Mouse (Mus musculus): ENCODE data around the gene Micu1. TPM values are rescaled to one million over a fixed set of nuclear protein-coding genes. Genes with fewer than 3 reads are reported as not detected.
A peak's percentile ranks its signal among the peaks of the same experiment; 100 is the strongest.

Micu1 gene
- polyA plus RNA-seq, 1 experiment from 2014 or later: 52.7 TPM

GRCm38 (mm10) chr10:59848079-59848877 lies 146.0 kb downstream of the Micu1 start:
- Histone ChIP-seq H3K27ac (replicated peaks) (no peak overlapping the region), H3K4me1 (peaks cover 12% of the 10 kb centered on the region), H3K9me3 (no peaks in the 10 kb centered on the region), H3K36me3 (replicated peaks) (peaks cover 3% of the 10 kb centered on the region; the same call in 1 of the 2 replicates), H3K4me3 (no peak overlapping the region), H3K27me3 (replicated peaks; ENCODE audit: low read depth, poor library complexity, severe bottlenecking) (no peaks in the 10 kb centered on the region)
- DNase-seq (ENCODE audit: low spot score): no peak
- WGBS: 73% methylated on average over 11 of the region's 11 CpGs

GRCm38 (mm10) chr10:59848953-59849352 lies 146.7 kb downstream of the Micu1 start:
- peaks cover 3% of the 10 kb centered on the region; the same call in 1 of the 2 replicates for H3K36me3 ChIP-seq (replicated peaks)
- no peak for DNase-seq (ENCODE audit: low spot score)
- no peaks in the 10 kb centered on the region for H3K9me3 ChIP-seq
- 54% methylated on average over 9 of the region's 9 CpGs for whole genome bisulfite sequencing
- no peak overlapping the region for H3K27ac ChIP-seq (replicated peaks)
- H3K4me1 ChIP-seq: peaks cover 12% of the 10 kb centered on the region
- H3K27me3 ChIP-seq (replicated peaks; ENCODE audit: low read depth, poor library complexity, severe bottlenecking): no peaks in the 10 kb centered on the region
- H3K4me3 ChIP-seq: no peak overlapping the region

GRCm38 (mm10) chr10:59849371-59849770 lies 147.1 kb downstream of the Micu1 start:
- Histone ChIP-seq H3K9me3 (no peaks in the 10 kb centered on the region), H3K36me3 (replicated peaks) (peaks cover 3% of the 10 kb centered on the region; the same call in 1 of the 2 replicates), H3K4me3 (no peak overlapping the region), H3K27me3 (replicated peaks; ENCODE audit: low read depth, poor library complexity, severe bottlenecking) (no peaks in the 10 kb centered on the region), H3K27ac (replicated peaks) (no peak overlapping the region), H3K4me1 (peaks cover 12% of the 10 kb centered on the region)
- WGBS: 76% methylated on average over 7 of the region's 7 CpGs
- DNase-seq (ENCODE audit: low spot score): no peak

- H3K36me3 ChIP-seq (replicated peaks): no peaks in the 10 kb centered on the region
- peaks cover 18% of the 10 kb centered on the region for H3K4me1 ChIP-seq
- H3K4me3 ChIP-seq: no peak overlapping the region
- no peaks in the 10 kb centered on the region for H3K27me3 ChIP-seq (replicated peaks; ENCODE audit: low read depth, poor library complexity, severe bottlenecking)
- H3K27ac ChIP-seq (replicated peaks): no peak overlapping the region
- 89% methylated on average over 5 of the region's 5 CpGs for WGBS
- H3K9me3 ChIP-seq: no peaks in the 10 kb centered on the region
- DNase-seq (ENCODE audit: low spot score): no peak
Observed at GRCm38 (mm10) chr10:59857157-59857556, 154.9 kb downstream of the Micu1 start.

GRCm38 (mm10) chr10:59860684-59861083 lies 158.4 kb downstream of the Micu1 start:
- DNase-seq (ENCODE audit: low spot score): no peak
- no peak overlapping the region for H3K27ac ChIP-seq (replicated peaks)
- no peaks in the 10 kb centered on the region for H3K9me3 ChIP-seq
- peaks cover 32% of the 10 kb centered on the region for H3K4me1 ChIP-seq
- H3K4me3 ChIP-seq: no peak overlapping the region
- 93% methylated on average over 9 of the region's 9 CpGs for WGBS
- H3K36me3 ChIP-seq (replicated peaks): peaks cover 15% of the 10 kb centered on the region; the same call in 1 of the 2 replicates
- H3K27me3 ChIP-seq (replicated peaks; ENCODE audit: low read depth, poor library complexity, severe bottlenecking): no peaks in the 10 kb centered on the region

GRCm38 (mm10) chr10:59861201-59861600 lies 158.9 kb downstream of the Micu1 start:
- 89% methylated on average over 10 of the region's 10 CpGs for WGBS
- no peak overlapping the region for H3K27ac ChIP-seq (replicated peaks)
- H3K9me3 ChIP-seq: no peaks in the 10 kb centered on the region
- DNase-seq (ENCODE audit: low spot score): no peak
- peaks cover 15% of the 10 kb centered on the region; the same call in 1 of the 2 replicates for H3K36me3 ChIP-seq (replicated peaks)
- no peak overlapping the region for H3K4me3 ChIP-seq
- H3K27me3 ChIP-seq (replicated peaks; ENCODE audit: low read depth, poor library complexity, severe bottlenecking): no peaks in the 10 kb centered on the region
- H3K4me1 ChIP-seq: peaks cover 32% of the 10 kb centered on the region

- no peaks in the 10 kb centered on the region for H3K9me3 ChIP-seq
- peaks cover 32% of the 10 kb centered on the region for H3K4me1 ChIP-seq
- no peak overlapping the region for H3K4me3 ChIP-seq
- H3K27me3 ChIP-seq (replicated peaks; ENCODE audit: low read depth, poor library complexity, severe bottlenecking): no peaks in the 10 kb centered on the region
- WGBS: 91% methylated on average over 6 of the region's 6 CpGs
- no peak for DNase-seq (ENCODE audit: low spot score)
- no peak overlapping the region; the same call in 1 of the 2 replicates for H3K27ac ChIP-seq (replicated peaks)
- peaks cover 15% of the 10 kb centered on the region; the same call in 1 of the 2 replicates for H3K36me3 ChIP-seq (replicated peaks)
Observed at GRCm38 (mm10) chr10:59862816-59863440, 160.7 kb downstream of the Micu1 start.

- Histone ChIP-seq H3K4me3 (no peak overlapping the region), H3K27ac (replicated peaks) (no peak overlapping the region), H3K36me3 (replicated peaks) (peaks cover 15% of the 10 kb centered on the region; the same call in 1 of the 2 replicates), H3K4me1 (peaks cover 30% of the 10 kb centered on the region), H3K9me3 (no peaks in the 10 kb centered on the region), H3K27me3 (replicated peaks; ENCODE audit: low read depth, poor library complexity, severe bottlenecking) (no peaks in the 10 kb centered on the region)
- DNase-seq (ENCODE audit: low spot score): no peak
- 70% methylated on average over 4 of the region's 4 CpGs for WGBS
Observed at GRCm38 (mm10) chr10:59863620-59864019, 161.3 kb downstream of the Micu1 start.

GRCm38 (mm10) chr10:59864232-59864875 lies 162.1 kb downstream of the Micu1 start:
- Histone ChIP-seq H3K36me3 (replicated peaks) (peaks cover 15% of the 10 kb centered on the region; the same call in 1 of the 2 replicates), H3K4me3 (no peak overlapping the region), H3K9me3 (no peaks in the 10 kb centered on the region), H3K4me1 (peaks cover 23% of the 10 kb centered on the region), H3K27ac (replicated peaks) (no peak overlapping the region), H3K27me3 (replicated peaks; ENCODE audit: low read depth, poor library complexity, severe bottlenecking) (no peaks in the 10 kb centered on the region)
- DNase-seq (ENCODE audit: low spot score): no peak
- WGBS: 83% methylated on average over 19 of the region's 19 CpGs

GRCm38 (mm10) chr10:59864884-59865726 lies 162.8 kb downstream of the Micu1 start:
- Histone ChIP-seq H3K9me3 (no peaks in the 10 kb centered on the region), H3K27ac (replicated peaks) (no peak overlapping the region), H3K27me3 (replicated peaks; ENCODE audit: low read depth, poor library complexity, severe bottlenecking) (no peaks in the 10 kb centered on the region), H3K4me1 (peaks cover 18% of the 10 kb centered on the region), H3K36me3 (replicated peaks) (peaks cover 15% of the 10 kb centered on the region; the same call in 1 of the 2 replicates), H3K4me3 (no peak overlapping the region)
- DNase-seq (ENCODE audit: low spot score): peak; percentile 87
- WGBS: 35% methylated on average over 13 of the region's 13 CpGs

GRCm38 (mm10) chr10:59868266-59868665 lies 166.0 kb downstream of the Micu1 start:
- Histone ChIP-seq H3K4me3 (no peak overlapping the region), H3K36me3 (replicated peaks) (peaks cover 9% of the 10 kb centered on the region; the same call in 1 of the 2 replicates), H3K9me3 (no peaks in the 10 kb centered on the region), H3K27me3 (replicated peaks; ENCODE audit: low read depth, poor library complexity, severe bottlenecking) (no peaks in the 10 kb centered on the region), H3K4me1 (peaks cover 18% of the 10 kb centered on the region), H3K27ac (replicated peaks) (no peak overlapping the region)
- WGBS: 57% methylated on average over 11 of the region's 11 CpGs
- DNase-seq (ENCODE audit: low spot score): no peak

GRCm38 (mm10) chr10:59870038-59870437 lies 167.8 kb downstream of the Micu1 start:
- H3K27me3 ChIP-seq (replicated peaks; ENCODE audit: low read depth, poor library complexity, severe bottlenecking): no peaks in the 10 kb centered on the region
- no peak overlapping the region for H3K4me3 ChIP-seq
- no peaks in the 10 kb centered on the region for H3K9me3 ChIP-seq
- H3K4me1 ChIP-seq: peaks cover 5% of the 10 kb centered on the region
- DNase-seq (ENCODE audit: low spot score): no peak
- H3K27ac ChIP-seq (replicated peaks): no peak overlapping the region
- no peaks in the 10 kb centered on the region for H3K36me3 ChIP-seq (replicated peaks)
- WGBS: 86% methylated on average over 6 of the region's 6 CpGs

Data from embryonic facial prominence, embryonic 10.5 days (tissue).